Mouse (Mus musculus) bone marrow macrophage, adult 2 months (primary cell): ENCODE measurements around the gene Lurap1l. TPM values are rescaled to one million over a fixed set of nuclear protein-coding genes. Genes with fewer than 3 reads are reported as not detected.
"Not testable (repeated sequence)": the region's sequence is repeated elsewhere in the genome, so short reads cannot be mapped to it uniquely, and the experiment has no call there.

ENCODE experiments used
- H3K27ac ChIP-seq: 2 replicates; pipeline ENCODE4 v1.5.1; 2012; ENCODE audit warnings: low read depth, low read length; ENCODE audit not compliant: insufficient read depth
- H3K4me1 ChIP-seq: 2 replicates; pipeline ENCODE4 v1.6.1; 2012; ENCODE audit warnings: low read length; ENCODE audit not compliant: control insufficient read depth, insufficient read depth
- H3K4me3 ChIP-seq: 2 replicates; pipeline ENCODE4 v1.5.1; 2012; ENCODE audit warnings: mild to moderate bottlenecking, low read length, moderate library complexity; ENCODE audit not compliant: insufficient read depth
- CTCF ChIP-seq: IDR thresholded peaks from 2 replicates; pipeline ENCODE4 v1.5.1; 2012; ENCODE audit warnings: low read depth, mild to moderate bottlenecking, low read length, moderate library complexity
- POLR2A ChIP-seq: IDR thresholded peaks from 2 replicates; pipeline ENCODE4 v1.6.1; 2012; ENCODE audit warnings: mild to moderate bottlenecking, low read depth, low read length, borderline replicate concordance
- polyA plus RNA-seq: library from polyadenylated mRNA; stranded (reverse); fragments of >200 nt; gene quantifications from 2 replicates; pipeline ENCODE4 v1.2.4, GENCODE M21; 2012; ENCODE audit not compliant: missing spikeins, insufficient read depth, insufficient read length

The Lurap1l gene
- polyA plus RNA-seq, 1 experiment: 0.29 TPM

- Histone ChIP-seq H3K4me3 (no peak overlapping the region), H3K4me1 (no peaks in the 10 kb centered on the region), H3K27ac (no peak overlapping the region)
- TF ChIP-seq CTCF (no peak), POLR2A (no peak)
Measured at GRCm38 (mm10) chr4:80916695-80917094, 6.2 kb downstream of the Lurap1l start.

- not testable (repeated sequence) for H3K27ac ChIP-seq, H3K4me3 ChIP-seq, H3K4me1 ChIP-seq
Measured at GRCm38 (mm10) chr4:80917128-80917527, 6.7 kb downstream of the Lurap1l start.

- no peak for TF ChIP-seq CTCF
- no peak for TF ChIP-seq POLR2A
- H3K27ac ChIP-seq: no peak overlapping the region
Measured at GRCm38 (mm10) chr4:80917812-80918211, 7.4 kb downstream of the Lurap1l start.

GRCm38 (mm10) chr4:80918526-80919129 is 8.2 kb downstream of the Lurap1l start:
- Histone ChIP-seq H3K4me3 (no peak overlapping the region), H3K27ac (no peak overlapping the region), H3K4me1 (no peaks in the 10 kb centered on the region)
- TF ChIP-seq CTCF: no peak
- no peak for TF ChIP-seq POLR2A

More at GRCm38 (mm10) chr4:80917812-80918211, 7.4 kb downstream of the Lurap1l start:
- Histone ChIP-seq H3K4me3 (no peak overlapping the region), H3K4me1 (no peaks in the 10 kb centered on the region)

GRCm38 (mm10) chr4:80919217-80919867 is 8.9 kb downstream of the Lurap1l start:
- no peak overlapping the region for H3K27ac ChIP-seq

GRCm38 (mm10) chr4:80921646-80922489 is 11.4 kb downstream of the Lurap1l start:
- H3K4me1 ChIP-seq: no peaks in the 10 kb centered on the region
- TF ChIP-seq CTCF: no peak
- TF ChIP-seq POLR2A: no peak
- H3K4me3 ChIP-seq: no peak overlapping the region
- H3K27ac ChIP-seq: no peak overlapping the region

More at GRCm38 (mm10) chr4:80919217-80919867, 8.9 kb downstream of the Lurap1l start:
- Histone ChIP-seq H3K4me1 (no peaks in the 10 kb centered on the region), H3K4me3 (no peak overlapping the region)
- no peak for TF ChIP-seq POLR2A
- TF ChIP-seq CTCF: no peak

GRCm38 (mm10) chr4:80922654-80923053 is 12.2 kb downstream of the Lurap1l start:
- no peak overlapping the region for H3K4me3 ChIP-seq
- no peak overlapping the region for H3K27ac ChIP-seq
- H3K4me1 ChIP-seq: no peaks in the 10 kb centered on the region
- TF ChIP-seq CTCF (no peak), POLR2A (no peak)

GRCm38 (mm10) chr4:80924815-80925214 is 14.4 kb downstream of the Lurap1l start:
- Histone ChIP-seq H3K4me1 (no peaks in the 10 kb centered on the region), H3K4me3 (no peak overlapping the region), H3K27ac (no peak overlapping the region)
- TF ChIP-seq POLR2A (no peak), CTCF (no peak)

GRCm38 (mm10) chr4:80925752-80926519 is 15.5 kb downstream of the Lurap1l start:
- TF ChIP-seq CTCF (no peak), POLR2A (no peak)
- Histone ChIP-seq H3K4me3 (no peak overlapping the region), H3K27ac (no peak overlapping the region), H3K4me1 (no peaks in the 10 kb centered on the region)
